9 mouse cellular contexts compared by ENCODE assay signal in genomic region chr4:140779803-140780397, GRCm38 (mm10). TPM values are rescaled to one million over a fixed set of nuclear protein-coding genes. Genes with fewer than 3 reads are reported as not detected.
A peak's percentile ranks its signal among the peaks of the same experiment; 100 is the strongest.
DNase-seq lines count a peak whose midpoint lies in the region; ATAC-seq and TF ChIP-seq lines count a peak whose summit lies in the region.
"Had no signal": no experiment of that assay in that cellular context is flagged by ENCODE, and none has a peak within 500 bp of the region (broad histone marks: within the 10 kb centered on the region; RNA-seq: fewer than 3 reads in every experiment).

No protein-coding gene starts in this region.

- no peaks in the 10 kb centered on the region for H3K36me3 ChIP-seq in embryonic facial prominence, embryonic 15.5 days
- no peaks in the 10 kb centered on the region for H3K36me3 ChIP-seq in intestine, postnatal 0 days (ENCODE audit: control insufficient read depth, insufficient read depth)
- H3K36me3 ChIP-seq in midbrain, postnatal 0 days (ENCODE audit: insufficient read depth, low read length) = no peaks in the 10 kb centered on the region
- H3K36me3 ChIP-seq: embryonic facial prominence, embryonic 13.5 days had no signal

- no peak overlapping the region for H3K27ac ChIP-seq in embryonic facial prominence, embryonic 15.5 days (replicated peaks)
- H3K27ac ChIP-seq in intestine, postnatal 0 days (ENCODE audit: low read depth, low read length) = no peak overlapping the region
- H3K27ac ChIP-seq in midbrain, postnatal 0 days (ENCODE audit: low read depth, low read length) = no peak overlapping the region
- H3K27ac ChIP-seq: embryonic facial prominence, embryonic 13.5 days had no signal

- H3K4me2 ChIP-seq in embryonic facial prominence, embryonic 15.5 days (replicated peaks) = no peak overlapping the region
- no peak overlapping the region; the same call in 1 of the 2 replicates for H3K4me2 ChIP-seq in intestine, postnatal 0 days (replicated peaks; ENCODE audit: low read depth)
- H3K4me2 ChIP-seq in midbrain, postnatal 0 days (ENCODE audit: low read depth, low read length, poor library complexity, severe bottlenecking) = no peak overlapping the region
- H3K4me2 ChIP-seq: embryonic facial prominence, embryonic 13.5 days had no signal

- no peaks in the 10 kb centered on the region for H3K27me3 ChIP-seq in embryonic facial prominence, embryonic 15.5 days
- H3K27me3 ChIP-seq in intestine, postnatal 0 days (replicated peaks; ENCODE audit: control insufficient read depth, insufficient read depth, low read length) = no peaks in the 10 kb centered on the region
- no peaks in the 10 kb centered on the region for H3K27me3 ChIP-seq in midbrain, postnatal 0 days (ENCODE audit: insufficient read depth, low read length)
- H3K27me3 ChIP-seq: embryonic facial prominence, embryonic 13.5 days had no signal

- H3K9me3 ChIP-seq in embryonic facial prominence, embryonic 15.5 days (replicated peaks) = no peaks in the 10 kb centered on the region
- H3K9me3 ChIP-seq in intestine, postnatal 0 days (ENCODE audit: control insufficient read depth) = no peaks in the 10 kb centered on the region
- no peaks in the 10 kb centered on the region for H3K9me3 ChIP-seq in midbrain, postnatal 0 days (ENCODE audit: low read length)

- no peak for TF ChIP-seq CTCF in intestine, postnatal 0 days (IDR thresholded peaks at IDR 0.05; ENCODE audit: low read depth)
- TF ChIP-seq CTCF in midbrain, postnatal 0 days (IDR thresholded peaks at IDR 0.05) = no peak

- H3K9ac ChIP-seq in embryonic facial prominence, embryonic 15.5 days = no peak overlapping the region
- H3K9ac ChIP-seq in intestine, postnatal 0 days (ENCODE audit: low read depth, low read length) = no peak overlapping the region
- H3K9ac ChIP-seq in midbrain, postnatal 0 days (replicated peaks; ENCODE audit: low read length, poor library complexity, severe bottlenecking) = no peak overlapping the region
- H3K9ac ChIP-seq: embryonic facial prominence, embryonic 13.5 days had no signal

- DNase-seq in heart, adult 18-20 months = peak; percentile 26 to 31
- no peak for DNase-seq in heart, adult 8-10 months (ENCODE audit: low spot score)
- DNase-seq in Muller cell, postnatal 12 days (ENCODE audit: inconsistent ontology term) = peak; percentile 10
- peak; percentile 58 for DNase-seq in midbrain, postnatal 0 days (ENCODE audit: low spot score)
- no peak for DNase-seq in frontal cortex, adult 2 months (ENCODE audit: extremely low spot score in 1 of 2, low spot score in 1 of 2)
- DNase-seq in left cerebral cortex, adult 9 months (ENCODE audit: low spot score in 2 of 2) = no peak

- H3K4me3 ChIP-seq in embryonic facial prominence, embryonic 15.5 days (replicated peaks) = no peak overlapping the region
- H3K4me3 ChIP-seq in intestine, postnatal 0 days (ENCODE audit: low read depth, low read length) = no peak overlapping the region
- H3K4me3 ChIP-seq in midbrain, postnatal 0 days (ENCODE audit: low read depth, low read length) = no peak overlapping the region
- H3K4me3 ChIP-seq: embryonic facial prominence, embryonic 13.5 days had no signal

- ATAC-seq in embryonic facial prominence, embryonic 15.5 days (ENCODE audit: insufficient number of reproducible peaks, low FRiP score, low TSS enrichment, low read depth) = 0 out of 2 replicates have a peak, but pooled peaks have one; percentile 45
- ATAC-seq in intestine, postnatal 0 days = peak; percentile 93
- no peak for ATAC-seq in midbrain, postnatal 0 days (ENCODE audit: low FRiP score)

- 45% methylated on average over 19 of the region's 19 CpGs for WGBS in embryonic facial prominence, embryonic 15.5 days
- 28% methylated on average over 19 of the region's 19 CpGs for WGBS in intestine, postnatal 0 days
- 54% methylated on average over 19 of the region's 19 CpGs for WGBS in midbrain, postnatal 0 days

- H3K4me1 ChIP-seq in embryonic facial prominence, embryonic 15.5 days = no peaks in the 10 kb centered on the region
- H3K4me1 ChIP-seq in intestine, postnatal 0 days (replicated peaks; ENCODE audit: control insufficient read depth, insufficient read depth, low read length) = no peaks in the 10 kb centered on the region
- H3K4me1 ChIP-seq in midbrain, postnatal 0 days (ENCODE audit: insufficient read depth, low read length) = no peaks in the 10 kb centered on the region

RNA-seq across cellular contexts. Expression of gene Padi4, which starts 5.9 kb away (rescaled TPM):
- total RNA-seq in heart, adult 18-20 months (2021) = 1 to 10 TPM in 1 of 2 experiments, under 1 TPM in 1; 0.51 to 1.5 TPM
- total RNA-seq in heart, adult 8-10 months (2022) = 1 to 10 TPM in 1 of 4 experiments, under 1 TPM in 3; 0.24 to 5.3 (median 0.27) TPM
- polyA plus RNA-seq in embryonic facial prominence, embryonic 15.5 days (2015; fragmentation: Nextera tagmentation; extraction: Ambion mirVana) = 1.7 and 1.9 TPM in 2 replicates
- 5.4 and 5.5 TPM in 2 replicates for polyA plus RNA-seq in intestine, postnatal 0 days (2015; fragmentation: Nextera tagmentation; extraction: Ambion mirVana)
- 0.57 TPM in 1 of 2 replicates, not detected in the other for total RNA-seq in midbrain, postnatal 0 days (2014; rRNA removed)
- polyA plus RNA-seq in midbrain, postnatal 0 days (2015; fragmentation: Nextera tagmentation; extraction: Ambion mirVana) = 0.07 and 0.09 TPM in 2 replicates
- polyA plus RNA-seq in frontal cortex, adult 2 months (2012; rRNA removed) = 0.04 TPM in 2 replicates
- polyA plus RNA-seq: embryonic facial prominence, embryonic 13.5 days had no signal

RNA-seq across cellular contexts. Expression of gene Padi3, which starts 30.5 kb away (rescaled TPM):
- total RNA-seq in heart, adult 18-20 months (2021) = under 1 TPM in 1 of 2 experiments, not detected in 1; 0.15 TPM
- total RNA-seq in heart, adult 8-10 months (2022) = under 1 TPM; 0.09 to 0.34 (median 0.13) TPM
- 2.4 and 4.4 TPM in 2 replicates for polyA plus RNA-seq in embryonic facial prominence, embryonic 15.5 days (2015; fragmentation: Nextera tagmentation; extraction: Ambion mirVana)
- polyA plus RNA-seq in intestine, postnatal 0 days (2015; fragmentation: Nextera tagmentation; extraction: Ambion mirVana) = 0.83 and 0.85 TPM in 2 replicates
- total RNA-seq in midbrain, postnatal 0 days (2014; rRNA removed) = 0.14 TPM in 1 of 2 replicates, not detected in the other
- polyA plus RNA-seq in midbrain, postnatal 0 days (2015; fragmentation: Nextera tagmentation; extraction: Ambion mirVana) = not detected in 2 replicates
- polyA plus RNA-seq in frontal cortex, adult 2 months (2012; rRNA removed) = 0.14 and 0.23 TPM in 2 replicates

RNA-seq across cellular contexts. Expression of gene Padi6, which starts 37.5 kb away (rescaled TPM):
- total RNA-seq in heart, adult 18-20 months (2021) = not detected
- not detected for total RNA-seq in heart, adult 8-10 months (2022)
- not detected in 2 replicates for polyA plus RNA-seq in embryonic facial prominence, embryonic 15.5 days (2015; fragmentation: Nextera tagmentation; extraction: Ambion mirVana)
- polyA plus RNA-seq in intestine, postnatal 0 days (2015; fragmentation: Nextera tagmentation; extraction: Ambion mirVana) = not detected in 2 replicates
- not detected in 2 replicates for total RNA-seq in midbrain, postnatal 0 days (2014; rRNA removed)
- 0.09 and 0.10 TPM in 2 replicates for polyA plus RNA-seq in midbrain, postnatal 0 days (2015; fragmentation: Nextera tagmentation; extraction: Ambion mirVana)
- 0.97 and 1.2 TPM in 2 replicates for polyA plus RNA-seq in frontal cortex, adult 2 months (2012; rRNA removed)
- polyA plus RNA-seq: embryonic facial prominence, embryonic 13.5 days had no signal

Comparison
In these comparisons a context has a peak if more than half of its experiments do, and no peak if none do; other contexts are left out.
1. DNase-seq: peak in heart, adult 18-20 months (2 of 2), Muller cell, postnatal 12 days (single experiment) and midbrain, postnatal 0 days (single experiment); none in heart, adult 8-10 months (single experiment), frontal cortex, adult 2 months (0 of 2) and left cerebral cortex, adult 9 months (0 of 2).